ENCODE assay signal across 9 mouse cellular contexts in the genomic region with DNA sequence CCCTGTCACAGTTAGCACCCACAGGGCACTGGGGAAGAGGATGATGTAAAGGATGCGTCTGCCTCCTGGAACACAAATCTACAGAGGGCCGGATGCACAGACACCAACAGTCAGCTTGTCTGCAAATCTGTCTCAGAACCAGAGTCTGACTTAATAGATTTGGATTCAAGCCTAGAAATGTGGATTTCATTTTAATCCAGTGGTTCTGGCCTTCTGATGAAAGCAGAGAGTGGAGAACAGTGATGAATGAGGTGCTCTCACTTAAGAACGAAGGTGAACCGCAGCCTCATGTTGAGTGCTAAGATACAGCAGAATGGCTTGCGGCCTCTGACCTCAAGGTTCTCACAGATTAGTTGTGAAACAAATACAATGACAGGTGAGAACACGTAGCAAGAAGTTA.
"Had no signal": no experiment of that assay in that cellular context is flagged by ENCODE, and none has a peak within 500 bp of the region (broad histone marks: within the 10 kb centered on the region; RNA-seq: fewer than 3 reads in every experiment).

No protein-coding gene starts in this region.

- ATAC-seq: liver, embryonic 12.5 days had no signal

- DNase-seq: kidney, postnatal 10 days; kidney, postnatal 4 days; left cerebral cortex, postnatal 4 days; lung, postnatal 14 days; midbrain, embryonic 14.5 days; right cerebral cortex, adult 18-20 months; right cerebral cortex, postnatal 25 days; thymus, postnatal 14 days had no signal
